Mouse (Mus musculus) limb, embryonic 14.5 days (tissue): ENCODE results near the gene Oxsr1. TPM values are rescaled to one million over a fixed set of nuclear protein-coding genes. Genes with fewer than 3 reads are reported as not detected.

Source experiments
- ATAC-seq: fragments of 200-750 bp; cut with Nextera tagmentation; 2 replicates; pipeline ENCODE4 v1.8.0; 2017; ENCODE audit warnings: low read depth, moderate number of reproducible peaks, moderate TSS enrichment; ENCODE audit not compliant: low FRiP score
- DNase-seq: peaks from one replicate; pipeline ENCODE4 v3.0.0-alpha.2; 2015; ENCODE audit warnings: low spot score
- H3K27ac ChIP-seq: fragments of 300-500 bp; sonication (generic); replicated peaks from 2 replicates; pipeline ENCODE4 v1.5.1; 2014; ENCODE audit warnings: low read depth, mild to moderate bottlenecking, low read length, moderate library complexity, mixed read lengths
- H3K27me3 ChIP-seq: fragments of 300-500 bp; sonication (generic); 2 replicates; pipeline ENCODE4 v1.6.1; 2014; ENCODE audit warnings: low read length, mixed read lengths; ENCODE audit not compliant: control insufficient read depth, insufficient read depth
- H3K36me3 ChIP-seq: fragments of 300-500 bp; sonication (generic); 2 replicates; pipeline ENCODE4 v1.6.1; 2014; ENCODE audit warnings: mild to moderate bottlenecking, low read length, moderate library complexity, mixed read lengths; ENCODE audit not compliant: control insufficient read depth, insufficient read depth
- H3K4me1 ChIP-seq: fragments of 300-500 bp; sonication (generic); 2 replicates; pipeline ENCODE4 v1.6.1; 2014; ENCODE audit warnings: antibody characterized with exemption, low read length, mixed read lengths; ENCODE audit not compliant: control insufficient read depth, insufficient read depth
- H3K4me2 ChIP-seq: fragments of 300-500 bp; sonication (generic); replicated peaks from 2 replicates; pipeline ENCODE4 v1.6.1; 2014; ENCODE audit warnings: low read depth, mild to moderate bottlenecking, low read length, moderate library complexity; ENCODE audit not compliant: severe bottlenecking
- H3K4me3 ChIP-seq: fragments of 300-500 bp; sonication (generic); replicated peaks from 2 replicates; pipeline ENCODE4 v1.5.1; 2014; ENCODE audit warnings: low read length
- H3K9ac ChIP-seq: fragments of 300-500 bp; sonication (generic); 2 replicates; pipeline ENCODE4 v1.6.1; 2014; ENCODE audit warnings: mild to moderate bottlenecking, low read depth, low read length, moderate library complexity; ENCODE audit not compliant: severe bottlenecking
- H3K9me3 ChIP-seq: fragments of 300-500 bp; sonication (generic); 2 replicates; pipeline ENCODE4 v1.6.1; 2016; ENCODE audit warnings: low read length; ENCODE audit not compliant: control insufficient read depth
- POLR2A ChIP-seq: fragments of 200-500 bp; IDR thresholded peaks from 2 replicates; pipeline ENCODE4 v1.8.0; 2012; ENCODE audit warnings: inconsistent platforms, mild to moderate bottlenecking, moderate library complexity, borderline replicate concordance; ENCODE audit not compliant: insufficient read depth, insufficient read length; ENCODE audit errors: extremely low read depth
- WGBS: fragments of 180-500 bp; shearing (Covaris S2); extraction: QIAGEN DNeasy Blood & Tissue Kit; methylation state at CpG from one replicate; pipeline ENCODE4 v1.1.7; 2014; 5-methylcytosine and 5-hydroxymethylcytosine counted together
- polyA plus RNA-seq, 2 experiments: library from polyadenylated mRNA; depleted of rRNA in 1 of 2; stranded (reverse) in 1 of 2; unstranded in 1 of 2; fragments of >200 nt; fragmentation: Nextera tagmentation in 1 of 2; extraction: Ambion mirVana in 1 of 2; gene quantifications; 2 replicates each; pipeline versions ENCODE4 v1.2.1 to v1.2.3; 2012 to 2014

Gene Oxsr1
- polyA plus RNA-seq, 2 experiments = 16.0 to 35.4 TPM

DNA sequence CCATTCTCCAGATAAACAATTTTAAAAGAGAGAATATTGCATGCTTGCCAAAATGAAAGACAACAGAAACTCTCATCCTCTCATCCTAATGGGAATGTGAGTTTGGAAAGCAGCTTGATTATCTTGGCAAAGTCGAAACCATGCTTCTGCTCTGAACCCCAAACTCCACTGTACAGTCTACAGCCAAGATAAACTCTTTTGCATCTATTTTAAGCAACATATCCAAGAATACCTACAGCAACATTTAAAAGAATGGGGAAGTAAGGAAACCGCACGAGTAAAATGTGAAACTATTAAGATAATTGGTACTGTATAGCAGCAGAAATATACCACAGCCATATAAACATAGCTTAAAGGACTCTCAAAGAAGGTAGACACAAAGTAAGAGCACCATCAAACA, 6.3 kb upstream of the Oxsr1 start:
- no peak for TF ChIP-seq POLR2A
- WGBS = 78% methylated on average over 3 of the region's 3 CpGs
- no peak overlapping the region for H3K4me2 ChIP-seq
- no peaks in the 10 kb centered on the region for H3K36me3 ChIP-seq
- no peak for DNase-seq
- H3K9me3 ChIP-seq = no peaks in the 10 kb centered on the region
- H3K27me3 ChIP-seq = no peaks in the 10 kb centered on the region
- H3K4me3 ChIP-seq = no peak overlapping the region
- H3K9ac ChIP-seq = no peak overlapping the region
- H3K4me1 ChIP-seq = no peaks in the 10 kb centered on the region
- no peak overlapping the region for H3K27ac ChIP-seq
- ATAC-seq = no peak

DNA sequence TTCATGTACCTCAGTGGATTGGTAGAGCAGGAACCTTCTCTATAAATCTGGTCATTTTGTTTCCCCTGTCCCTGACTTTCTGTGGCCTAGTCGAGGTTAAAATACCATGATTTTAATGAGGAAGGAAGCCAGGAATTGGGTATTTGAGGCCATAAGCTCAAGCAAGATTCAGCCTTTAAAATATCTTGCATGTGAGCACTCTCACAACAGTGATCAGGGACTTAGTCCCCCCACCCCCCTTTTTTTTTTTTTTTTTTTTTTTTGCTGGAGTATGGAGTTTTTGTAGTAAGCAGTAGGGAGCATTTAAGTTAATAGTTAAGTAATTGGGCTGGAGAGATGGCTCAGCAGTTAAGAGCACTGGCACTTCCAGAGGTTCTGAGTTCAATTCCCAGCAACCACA, 1.9 kb upstream of the Oxsr1 start:
- no peak overlapping the region for H3K9ac ChIP-seq
- no peak for TF ChIP-seq POLR2A
- WGBS = 60% methylated on average over 1 of the region's 1 CpGs
- no peaks in the 10 kb centered on the region for H3K9me3 ChIP-seq
- H3K27me3 ChIP-seq = no peaks in the 10 kb centered on the region
- no peak overlapping the region for H3K4me3 ChIP-seq
- H3K27ac ChIP-seq = no peak overlapping the region
- H3K4me1 ChIP-seq = peaks cover 8% of the 10 kb centered on the region
- DNase-seq (no peak), ATAC-seq (no peak)
- H3K36me3 ChIP-seq = no peaks in the 10 kb centered on the region
- H3K4me2 ChIP-seq = no peak overlapping the region

DNA sequence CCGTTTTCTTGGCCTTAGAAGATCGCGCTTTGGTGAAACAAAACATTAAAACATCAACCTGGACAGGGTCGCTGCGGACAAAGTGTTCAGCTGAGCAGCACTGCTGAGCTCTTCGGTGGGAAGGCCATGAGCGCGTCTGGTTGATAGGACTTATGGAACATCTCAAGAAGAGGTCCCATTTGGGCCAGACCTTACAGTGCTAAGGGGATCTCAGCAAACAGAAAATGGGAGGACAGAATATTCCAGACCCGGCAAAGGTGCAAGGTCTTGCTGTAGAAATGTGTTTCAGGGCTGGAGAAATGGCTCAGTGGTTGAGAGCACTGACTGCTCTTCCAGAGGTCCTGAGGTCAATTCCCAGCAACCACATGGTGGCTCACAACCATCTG, 1.0 kb upstream of the Oxsr1 start:
- Histone ChIP-seq H3K4me3 (peak overlapping the region; percentile 96), H3K9ac (peak overlapping the region; percentile 78), H3K27ac (peak overlapping the region; percentile 91), H3K9me3 (no peaks in the 10 kb centered on the region), H3K4me2 (peak overlapping the region; percentile 96), H3K36me3 (no peaks in the 10 kb centered on the region), H3K27me3 (no peaks in the 10 kb centered on the region), H3K4me1 (peaks cover 8% of the 10 kb centered on the region)
- WGBS = 6% methylated on average over 9 of the region's 9 CpGs
- ATAC-seq (no peak), DNase-seq (no peak)
- no peak for TF ChIP-seq POLR2A

DNA sequence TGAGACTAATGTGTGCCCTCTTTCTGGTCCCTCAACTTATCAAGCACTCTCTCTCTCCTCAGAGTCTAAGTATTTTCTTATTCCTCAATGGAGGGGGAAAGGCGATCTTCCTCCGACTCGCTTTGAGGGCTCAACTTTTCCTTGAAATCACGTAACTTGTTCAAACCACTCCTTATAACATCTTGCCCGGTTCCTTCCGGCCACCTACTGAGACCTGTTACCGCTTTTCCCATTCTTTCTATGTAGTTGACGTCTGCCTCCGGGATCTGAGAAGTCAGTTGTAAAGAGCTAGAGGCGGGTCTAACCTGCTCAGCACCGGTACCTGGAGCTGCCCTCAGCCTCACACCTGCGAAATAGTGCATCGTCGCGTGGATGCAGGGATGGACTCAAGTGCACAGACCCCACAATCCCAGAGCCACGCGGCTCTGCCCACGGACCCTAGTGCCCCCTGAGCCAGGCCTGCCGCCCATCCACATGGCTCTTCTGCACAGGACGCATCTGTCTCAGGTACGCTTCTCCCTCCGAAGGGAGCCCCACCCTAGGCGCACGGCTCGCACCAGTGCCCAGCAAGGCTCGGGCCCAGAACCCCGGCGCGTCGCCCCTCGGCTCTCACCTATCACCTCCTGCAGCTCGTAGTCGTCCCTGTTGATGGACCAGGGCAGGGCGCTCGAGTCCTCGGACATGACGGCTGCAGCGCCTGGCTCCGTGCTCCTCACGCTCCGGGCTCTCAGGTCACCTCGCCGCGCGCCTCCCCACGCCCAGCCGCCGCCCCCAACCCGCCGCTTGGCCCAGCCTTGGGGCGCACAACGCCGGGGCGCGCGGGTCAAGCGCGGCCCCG, 616 bp downstream of the Oxsr1 start:
- Histone ChIP-seq H3K9me3 (no peaks in the 10 kb centered on the region), H3K4me2 (peak overlapping the region; percentile 96), H3K4me1 (peaks cover 8% of the 10 kb centered on the region), H3K4me3 (peak overlapping the region; percentile 96), H3K36me3 (no peaks in the 10 kb centered on the region), H3K27me3 (no peaks in the 10 kb centered on the region), H3K9ac (peak overlapping the region; percentile 78), H3K27ac (peak overlapping the region; percentile 91)
- TF ChIP-seq POLR2A = no peak
- DNase-seq (no peak), ATAC-seq (peak; percentile 9; the same call in 1 of the 2 replicates)
- under 1% methylated on average over 52 of the region's 59 CpGs for WGBS

DNA sequence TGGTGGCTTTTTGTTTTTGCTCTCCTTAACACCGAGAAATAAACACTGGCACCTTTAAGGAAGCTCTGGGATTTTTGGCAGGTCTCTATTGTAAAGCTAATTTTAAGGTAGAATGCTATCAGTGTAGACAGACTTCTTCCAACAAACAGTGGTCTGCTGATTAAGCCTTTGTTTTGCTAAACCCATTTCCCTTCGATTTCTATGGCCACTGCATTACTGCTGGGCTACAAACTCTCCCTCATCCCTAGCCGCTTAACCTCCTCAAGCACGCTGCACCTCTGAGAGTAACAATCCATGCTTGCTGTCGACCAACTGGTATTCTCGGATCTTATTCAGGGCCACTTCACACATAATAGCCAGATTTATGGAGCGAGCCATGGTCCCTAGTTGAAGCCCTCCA, 1.3 kb downstream of the Oxsr1 start:
- TF ChIP-seq POLR2A = no peak
- ATAC-seq (no peak), DNase-seq (no peak)
- Histone ChIP-seq H3K9ac (peak overlapping the region; percentile 78; the same call in 1 of the 2 replicates), H3K4me2 (peak overlapping the region; percentile 96), H3K36me3 (no peaks in the 10 kb centered on the region), H3K4me1 (peaks cover 8% of the 10 kb centered on the region), H3K27me3 (no peaks in the 10 kb centered on the region), H3K27ac (no peak overlapping the region), H3K4me3 (peak overlapping the region; percentile 96), H3K9me3 (no peaks in the 10 kb centered on the region)
- WGBS = 14% methylated on average over 7 of the region's 7 CpGs
